ENCODE assay signal across 25 mouse cellular contexts in genomic region chr7:118973377-118973776, GRCm38 (mm10). TPM values are rescaled to one million over a fixed set of nuclear protein-coding genes. Genes with fewer than 3 reads are reported as not detected.
DNase-seq lines count a peak whose midpoint lies in the region; ATAC-seq lines count a peak whose summit lies in the region.
"Had no signal": no experiment of that assay in that cellular context is flagged by ENCODE, and none has a peak within 500 bp of the region (broad histone marks: within the 10 kb centered on the region; RNA-seq: fewer than 3 reads in every experiment).

No protein-coding gene starts in this region.

- H3K27ac ChIP-seq in forebrain, embryonic 10.5 days = 0 out of 2 replicates have a peak overlapping the region, but pooled peaks have one; percentile 15
- no peak overlapping the region for H3K27ac ChIP-seq in forebrain, embryonic 13.5 days
- H3K27ac ChIP-seq in midbrain, embryonic 10.5 days (replicated peaks) = 0 out of 2 replicates have a peak overlapping the region, but pooled peaks have one; percentile 30
- H3K27ac ChIP-seq in midbrain, embryonic 15.5 days = no peak overlapping the region
- H3K27ac ChIP-seq: embryonic facial prominence, embryonic 12.5 days; heart, embryonic 13.5 days; kidney, embryonic 15.5 days; limb, embryonic 13.5 days; lung, embryonic 15.5 days had no signal

- H3K9me3 ChIP-seq in forebrain, embryonic 10.5 days = no peaks in the 10 kb centered on the region
- no peaks in the 10 kb centered on the region for H3K9me3 ChIP-seq in forebrain, embryonic 13.5 days (replicated peaks)
- H3K9me3 ChIP-seq in midbrain, embryonic 10.5 days (replicated peaks) = no peaks in the 10 kb centered on the region
- no peaks in the 10 kb centered on the region for H3K9me3 ChIP-seq in midbrain, embryonic 15.5 days
- H3K9me3 ChIP-seq: embryonic facial prominence, embryonic 12.5 days; heart, embryonic 13.5 days; kidney, embryonic 15.5 days; limb, embryonic 13.5 days; lung, embryonic 15.5 days had no signal

- H3K4me2 ChIP-seq in forebrain, embryonic 13.5 days = no peak overlapping the region
- no peak overlapping the region for H3K4me2 ChIP-seq in midbrain, embryonic 15.5 days
- H3K4me2 ChIP-seq: embryonic facial prominence, embryonic 12.5 days; heart, embryonic 13.5 days; kidney, embryonic 15.5 days; limb, embryonic 13.5 days; liver, embryonic 11.5 days; lung, embryonic 15.5 days; midbrain, embryonic 11.5 days had no signal

- H3K9ac ChIP-seq in forebrain, embryonic 13.5 days = no peak overlapping the region
- H3K9ac ChIP-seq in midbrain, embryonic 15.5 days = no peak overlapping the region
- H3K9ac ChIP-seq: embryonic facial prominence, embryonic 12.5 days; heart, embryonic 13.5 days; kidney, embryonic 15.5 days; limb, embryonic 13.5 days; lung, embryonic 15.5 days had no signal

- H3K4me3 ChIP-seq in forebrain, embryonic 10.5 days = no peak overlapping the region
- H3K4me3 ChIP-seq in forebrain, embryonic 13.5 days = no peak overlapping the region
- H3K4me3 ChIP-seq in midbrain, embryonic 10.5 days = no peak overlapping the region
- H3K4me3 ChIP-seq in midbrain, embryonic 15.5 days = no peak overlapping the region
- H3K4me3 ChIP-seq: embryonic facial prominence, embryonic 12.5 days; heart, embryonic 13.5 days; kidney, embryonic 15.5 days; limb, embryonic 13.5 days; lung, embryonic 15.5 days had no signal

- no peak for DNase-seq in forebrain, embryonic 10.5 days (ENCODE audit: extremely low spot score, low spot score)
- no peak for DNase-seq in midbrain, embryonic 10.5 days (ENCODE audit: low spot score)
- peak; percentile 50 for DNase-seq in adrenal gland, adult 8-10 months
- DNase-seq in adrenal gland, postnatal 14 days = peak; percentile 65
- no peak for DNase-seq in spleen, postnatal 36 days (ENCODE audit: low spot score in 2 of 2)
- DNase-seq: cerebellum, adult 9-11 months; embryo, embryonic 11 days; gastrocnemius, postnatal 10 days; heart, postnatal 10 days; kidney, adult 11 months; kidney, postnatal 25 days; right cerebral cortex, postnatal 25 days; thymus, postnatal 14 days had no signal

- H3K4me1 ChIP-seq in forebrain, embryonic 10.5 days = peaks cover 38% of the 10 kb centered on the region
- H3K4me1 ChIP-seq in forebrain, embryonic 13.5 days = peaks cover 34% of the 10 kb centered on the region
- H3K4me1 ChIP-seq in midbrain, embryonic 10.5 days = peaks cover 57% of the 10 kb centered on the region
- peaks cover 15% of the 10 kb centered on the region; the same call in 1 of the 2 replicates for H3K4me1 ChIP-seq in midbrain, embryonic 15.5 days
- H3K4me1 ChIP-seq: embryonic facial prominence, embryonic 12.5 days had no signal

- WGBS in forebrain, embryonic 10.5 days = 88% methylated on average over 4 of the region's 4 CpGs
- 90% methylated on average over 4 of the region's 4 CpGs for WGBS in forebrain, embryonic 13.5 days
- WGBS in midbrain, embryonic 10.5 days = 90% methylated on average over 4 of the region's 4 CpGs
- WGBS in midbrain, embryonic 15.5 days = 87% methylated on average over 4 of the region's 4 CpGs

- peaks cover 92% of the 10 kb centered on the region for H3K36me3 ChIP-seq in forebrain, embryonic 10.5 days (replicated peaks)
- peaks cover 61% of the 10 kb centered on the region for H3K36me3 ChIP-seq in forebrain, embryonic 13.5 days (ENCODE audit: poor library complexity, severe bottlenecking)
- H3K36me3 ChIP-seq in midbrain, embryonic 10.5 days = peaks cover 88% of the 10 kb centered on the region
- no peaks in the 10 kb centered on the region for H3K36me3 ChIP-seq in midbrain, embryonic 15.5 days (replicated peaks)

- no peak for ATAC-seq in forebrain, embryonic 13.5 days
- ATAC-seq in midbrain, embryonic 15.5 days (replicated peaks) = no peak
- ATAC-seq: CD4-positive, CD25-positive, alpha-beta regulatory T cell, adult 4 months; forebrain, embryonic 16.5 days had no signal

- no peaks in the 10 kb centered on the region for H3K27me3 ChIP-seq in forebrain, embryonic 10.5 days (ENCODE audit: poor library complexity, severe bottlenecking)
- no peaks in the 10 kb centered on the region for H3K27me3 ChIP-seq in forebrain, embryonic 13.5 days
- H3K27me3 ChIP-seq in midbrain, embryonic 10.5 days (ENCODE audit: low read depth, poor library complexity, severe bottlenecking) = no peaks in the 10 kb centered on the region
- no peaks in the 10 kb centered on the region for H3K27me3 ChIP-seq in midbrain, embryonic 15.5 days (replicated peaks)
- H3K27me3 ChIP-seq: embryonic facial prominence, embryonic 12.5 days; heart, embryonic 13.5 days; kidney, embryonic 15.5 days; limb, embryonic 13.5 days; lung, embryonic 15.5 days had no signal

RNA-seq across cellular contexts. Expression of gene Gprc5b, which starts 21.6 kb away (rescaled TPM):
- polyA plus RNA-seq in forebrain, embryonic 10.5 days (2016; fragmentation: Nextera tagmentation; extraction: Ambion mirVana) = 9.0 and 12.2 TPM in 2 replicates
- polyA plus RNA-seq in forebrain, embryonic 13.5 days (2015; fragmentation: Nextera tagmentation; extraction: Ambion mirVana) = 8.4 and 9.7 TPM in 2 replicates
- 10.1 and 13.6 TPM in 2 replicates for polyA plus RNA-seq in midbrain, embryonic 10.5 days (2016; fragmentation: Nextera tagmentation; extraction: Ambion mirVana)
- polyA plus RNA-seq in midbrain, embryonic 15.5 days (2015; fragmentation: Nextera tagmentation; extraction: Ambion mirVana) = 6.1 TPM in 2 replicates
- total RNA-seq in adrenal gland, adult 8-10 months (2022) = 100 to 1,000 TPM; 139 to 182 (median 170) TPM
- 80.7 and 91.7 TPM in 2 replicates for total RNA-seq in adrenal gland, postnatal 14 days (2021)
- total RNA-seq: monocyte, adult 5-6 weeks had no signal

Comparison
In these comparisons a context has a peak if more than half of its experiments do, and no peak if none do; other contexts are left out.
1. H3K27ac ChIP-seq: peak in forebrain, embryonic 10.5 days (single experiment) and midbrain, embryonic 10.5 days (single experiment); none in forebrain, embryonic 13.5 days (single experiment) and midbrain, embryonic 15.5 days (single experiment).
2. DNase-seq: peak in adrenal gland, adult 8-10 months (single experiment) and adrenal gland, postnatal 14 days (single experiment); none in forebrain, embryonic 10.5 days (single experiment), midbrain, embryonic 10.5 days (single experiment) and spleen, postnatal 36 days (0 of 2).